Mouse (Mus musculus) erythroblast, embryonic 14.5 days (primary cell): Measurements from ENCODE around the gene Col5a1. TPM values are rescaled to one million over a fixed set of nuclear protein-coding genes. Genes with fewer than 3 reads are reported as not detected.

Experiments
- H3K27me3 ChIP-seq: 2 replicates; pipeline ENCODE4 v1.6.1; 2012; ENCODE audit warnings: inconsistent platforms; ENCODE audit not compliant: control insufficient read depth
- H3K36me3 ChIP-seq: 2 replicates; pipeline ENCODE4 v1.6.1; 2012; ENCODE audit warnings: mild to moderate bottlenecking, inconsistent platforms; ENCODE audit not compliant: control insufficient read depth
- H3K4me1 ChIP-seq: 2 replicates; pipeline ENCODE4 v1.6.1; 2012; ENCODE audit warnings: inconsistent platforms; ENCODE audit not compliant: control insufficient read depth
- H3K4me3 ChIP-seq: replicated peaks from 2 replicates; pipeline ENCODE3; 2012; ENCODE audit warnings: moderate library complexity, mild to moderate bottlenecking, inconsistent platforms
- H3K9me3 ChIP-seq: 2 replicates; pipeline ENCODE4 v1.6.1; 2012; ENCODE audit warnings: low read length, inconsistent platforms, mixed read lengths; ENCODE audit not compliant: control insufficient read depth
- GATA1 ChIP-seq: IDR thresholded peaks from 2 replicates; pipeline ENCODE4 v1.6.1; 2012; ENCODE audit warnings: low read length, inconsistent platforms, mixed read lengths
- TAL1 ChIP-seq: IDR thresholded peaks from 3 replicates; pipeline ENCODE4 v1.6.1; 2012; ENCODE audit warnings: low read length, inconsistent platforms, mixed read lengths
- polyA plus RNA-seq: library from polyadenylated mRNA; stranded (reverse); fragments of >175 nt; gene quantifications from 2 replicates; pipeline ENCODE4 v1.2.3, GENCODE M21; 2012

Gene Col5a1
- polyA plus RNA-seq, 1 experiment: 1.2 TPM

- TF ChIP-seq TAL1: no peak
- TF ChIP-seq GATA1: no peak
- H3K9me3 ChIP-seq: no peaks in the 10 kb centered on the region
- H3K27me3 ChIP-seq: no peaks in the 10 kb centered on the region
- H3K36me3 ChIP-seq: peaks cover 36% of the 10 kb centered on the region
- peaks cover 100% of the 10 kb centered on the region for H3K4me1 ChIP-seq
- H3K4me3 ChIP-seq: no peak overlapping the region
Observed at GRCm38 (mm10) chr2:27983884-27984283, 97.7 kb downstream of the Col5a1 start.

- H3K36me3 ChIP-seq: peaks cover 44% of the 10 kb centered on the region
- H3K9me3 ChIP-seq: no peaks in the 10 kb centered on the region
- no peak for TF ChIP-seq GATA1
- TF ChIP-seq TAL1: no peak
- H3K4me1 ChIP-seq: peaks cover 94% of the 10 kb centered on the region
- H3K27me3 ChIP-seq: no peaks in the 10 kb centered on the region
- no peak overlapping the region for H3K4me3 ChIP-seq
Observed at GRCm38 (mm10) chr2:27986751-27987150, 100.5 kb downstream of the Col5a1 start.

GRCm38 (mm10) chr2:27990430-27991211 lies 104.4 kb downstream of the Col5a1 start:
- Histone ChIP-seq H3K4me3 (no peak overlapping the region), H3K4me1 (peaks cover 88% of the 10 kb centered on the region), H3K27me3 (no peaks in the 10 kb centered on the region), H3K36me3 (peaks cover 60% of the 10 kb centered on the region), H3K9me3 (no peaks in the 10 kb centered on the region)
- TF ChIP-seq GATA1 (no peak), TAL1 (no peak)

- no peak for TF ChIP-seq TAL1
- no peak for TF ChIP-seq GATA1
- Histone ChIP-seq H3K4me1 (peaks cover 79% of the 10 kb centered on the region), H3K27me3 (no peaks in the 10 kb centered on the region), H3K36me3 (peaks cover 70% of the 10 kb centered on the region), H3K4me3 (no peak overlapping the region), H3K9me3 (no peaks in the 10 kb centered on the region)
Observed at GRCm38 (mm10) chr2:27993416-27993815, 107.2 kb downstream of the Col5a1 start.

GRCm38 (mm10) chr2:27999996-28000583 lies 113.9 kb downstream of the Col5a1 start:
- Histone ChIP-seq H3K36me3 (peaks cover 71% of the 10 kb centered on the region), H3K4me1 (peaks cover 87% of the 10 kb centered on the region), H3K27me3 (no peaks in the 10 kb centered on the region), H3K4me3 (peak overlapping the region; percentile 51), H3K9me3 (no peaks in the 10 kb centered on the region)
- TF ChIP-seq TAL1: peak; percentile 78
- TF ChIP-seq GATA1: peak; percentile 70

GRCm38 (mm10) chr2:28000660-28001059 lies 114.4 kb downstream of the Col5a1 start:
- peaks cover 90% of the 10 kb centered on the region for H3K4me1 ChIP-seq
- TF ChIP-seq GATA1 (no peak), TAL1 (no peak)
- H3K9me3 ChIP-seq: no peaks in the 10 kb centered on the region
- H3K4me3 ChIP-seq: no peak overlapping the region
- peaks cover 72% of the 10 kb centered on the region for H3K36me3 ChIP-seq
- no peaks in the 10 kb centered on the region for H3K27me3 ChIP-seq

GRCm38 (mm10) chr2:28001206-28001605 lies 115.0 kb downstream of the Col5a1 start:
- H3K27me3 ChIP-seq: no peaks in the 10 kb centered on the region
- no peak overlapping the region for H3K4me3 ChIP-seq
- peaks cover 94% of the 10 kb centered on the region for H3K4me1 ChIP-seq
- peaks cover 75% of the 10 kb centered on the region for H3K36me3 ChIP-seq
- H3K9me3 ChIP-seq: no peaks in the 10 kb centered on the region
- TF ChIP-seq TAL1 (no peak), GATA1 (no peak)

GRCm38 (mm10) chr2:28005187-28005586 lies 119.0 kb downstream of the Col5a1 start:
- no peak overlapping the region for H3K4me3 ChIP-seq
- no peaks in the 10 kb centered on the region for H3K27me3 ChIP-seq
- no peaks in the 10 kb centered on the region for H3K9me3 ChIP-seq
- H3K4me1 ChIP-seq: peaks cover 81% of the 10 kb centered on the region
- TF ChIP-seq TAL1: no peak
- TF ChIP-seq GATA1: no peak; the same call in 1 of the 2 replicates
- peaks cover 79% of the 10 kb centered on the region for H3K36me3 ChIP-seq

- Histone ChIP-seq H3K36me3 (peaks cover 81% of the 10 kb centered on the region), H3K9me3 (no peaks in the 10 kb centered on the region), H3K4me3 (no peak overlapping the region), H3K4me1 (peaks cover 65% of the 10 kb centered on the region), H3K27me3 (no peaks in the 10 kb centered on the region)
- no peak for TF ChIP-seq GATA1
- TF ChIP-seq TAL1: no peak
Observed at GRCm38 (mm10) chr2:28008261-28008660, 122.0 kb downstream of the Col5a1 start.
